Mouse (Mus musculus) embryonic fibroblast, embryonic 13.5 days (primary cell): ENCODE measurements at regions not wholly inside any gene's neighbourhood (a gene's known extent, or its start where the extent isn't known, plus 50 kb on each side); places are given as distances from the start of the nearest gene placed in this dataset.

Source experiments
- CTCF ChIP-seq: IDR thresholded peaks from 2 replicates; pipeline ENCODE4 v1.5.1; 2011; ENCODE audit warnings: mild to moderate bottlenecking, control low read depth, low read length, moderate library complexity, borderline replicate concordance; ENCODE audit not compliant: insufficient read depth
- POLR2A ChIP-seq: IDR thresholded peaks from 2 replicates; pipeline ENCODE4 v1.6.1; 2011; ENCODE audit warnings: low read depth, mild to moderate bottlenecking, control low read depth, low read length, moderate library complexity

GRCm38 (mm10) chr8:116385193-116385955 is 119.4 kb upstream of the Dynlrb2 start:
- TF ChIP-seq CTCF (no peak), POLR2A (no peak)
